Mouse (Mus musculus): ENCODE measurements around the gene Atp8b5.

- TF ChIP-seq CTCF (IDR thresholded peaks at IDR 0.05; ENCODE audit: insufficient read depth, low read length) (no peak), POLR2A (IDR thresholded peaks at IDR 0.05; ENCODE audit: borderline replicate concordance, extremely low read depth, low read depth, low read length) (no peak)
Measured at GRCm38 (mm10) chr4:43400976-43401375, 134.0 kb downstream of the Atp8b5 start.

All from lung, adult 2 months (tissue).